Mouse (Mus musculus) cerebellum, adult 2 months (tissue): ENCODE results near the gene Cemip2.

ENCODE experiments used
- CTCF ChIP-seq: fragments of 200-500 bp; IDR thresholded peaks from 2 replicates; pipeline ENCODE4 v1.5.1; 2011; ENCODE audit warnings: low read depth, mild to moderate bottlenecking, control low read depth, low read length, moderate library complexity, borderline replicate concordance; ENCODE audit not compliant: insufficient read depth
- POLR2A ChIP-seq: fragments of 200-500 bp; IDR thresholded peaks from 2 replicates; pipeline ENCODE4 v1.6.1; 2011; ENCODE audit warnings: low read length, control low read depth, borderline replicate concordance; ENCODE audit not compliant: insufficient read depth

GRCm38 (mm10) chr19:21767500-21768045, 10.6 kb upstream of the Cemip2 start:
- TF ChIP-seq POLR2A (no peak), CTCF (no peak)
